Mouse (Mus musculus) hindbrain, embryonic 16.5 days (tissue): Measurements from ENCODE around the gene Slc16a2. TPM values are rescaled to one million over a fixed set of nuclear protein-coding genes. Genes with fewer than 3 reads are reported as not detected.

Source experiments
- ATAC-seq: fragments of 200-750 bp; cut with Nextera tagmentation; 2 replicates; pipeline ENCODE4 v1.8.0; 2017; ENCODE audit warnings: moderate TSS enrichment, moderate library complexity
- H3K27ac ChIP-seq: fragments of 300-500 bp; sonication (generic); 2 replicates; pipeline ENCODE4 v1.5.1; 2014; ENCODE audit warnings: low read depth, mild to moderate bottlenecking, control low read depth, low read length, moderate library complexity
- H3K27me3 ChIP-seq: fragments of 300-500 bp; sonication (generic); replicated peaks from 2 replicates; pipeline ENCODE4 v1.6.1; 2014; ENCODE audit warnings: low read length; ENCODE audit not compliant: control insufficient read depth, insufficient read depth
- H3K36me3 ChIP-seq: fragments of 300-500 bp; sonication (generic); 2 replicates; pipeline ENCODE4 v1.6.1; 2014; ENCODE audit warnings: mild to moderate bottlenecking, low read length, moderate library complexity, mixed read lengths; ENCODE audit not compliant: control insufficient read depth, insufficient read depth
- H3K4me1 ChIP-seq: fragments of 300-500 bp; sonication (generic); 2 replicates; pipeline ENCODE4 v1.6.1; 2014; ENCODE audit warnings: low read depth, low read length; ENCODE audit not compliant: control insufficient read depth, insufficient read depth
- H3K4me2 ChIP-seq: fragments of 300-500 bp; sonication (generic); 2 replicates; pipeline ENCODE4 v1.6.1; 2014; ENCODE audit warnings: mild to moderate bottlenecking, low read length, control low read depth, moderate library complexity
- H3K4me3 ChIP-seq: fragments of 300-500 bp; sonication (generic); 2 replicates; pipeline ENCODE4 v1.5.1; 2014; ENCODE audit warnings: mild to moderate bottlenecking, low read length, control low read depth, moderate library complexity
- H3K9ac ChIP-seq: fragments of 300-500 bp; sonication (generic); 2 replicates; pipeline ENCODE4 v1.6.1; 2014; ENCODE audit warnings: low read depth, mild to moderate bottlenecking, control low read depth, low read length, moderate library complexity
- H3K9me3 ChIP-seq: fragments of 300-500 bp; sonication (generic); 2 replicates; pipeline ENCODE4 v1.6.1; 2014; ENCODE audit warnings: mild to moderate bottlenecking, low read length, moderate library complexity; ENCODE audit not compliant: control insufficient read depth
- WGBS: fragments of 180-500 bp; shearing (Covaris S2); extraction: QIAGEN DNeasy Blood & Tissue Kit; methylation state at CpG from one replicate; pipeline ENCODE4 v1.1.7; 2014; 5-methylcytosine and 5-hydroxymethylcytosine counted together
- polyA plus RNA-seq: library from polyadenylated mRNA; unstranded; fragments of >200 nt; fragmentation: Nextera tagmentation; extraction: Ambion mirVana; gene quantifications from 2 replicates; pipeline ENCODE4 v1.2.1, GENCODE M21; 2015

Slc16a2 gene
- polyA plus RNA-seq, 1 experiment from 2014 or later = 23.4 TPM

DNA sequence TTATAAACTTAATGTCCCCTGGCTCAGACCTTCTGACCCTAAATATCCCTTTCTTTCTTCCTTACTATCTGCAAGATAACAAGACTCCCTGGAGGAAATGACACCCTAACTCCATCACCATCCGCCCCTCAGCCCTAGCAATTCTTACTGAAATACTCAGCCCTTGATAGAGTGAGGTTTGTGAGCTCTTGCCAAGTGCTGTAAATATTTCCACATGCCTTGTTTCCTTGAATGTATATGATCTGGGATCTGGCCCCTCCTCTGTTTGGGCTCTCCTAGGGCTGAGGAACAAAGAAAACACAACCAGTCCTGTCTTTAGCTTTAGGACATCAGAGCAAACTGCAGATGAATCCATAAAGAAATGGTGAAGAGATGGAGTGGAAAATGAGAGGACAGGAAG is 9.1 kb downstream of the Slc16a2 start:
- Histone ChIP-seq H3K4me3 (no peak overlapping the region), H3K9ac (no peak overlapping the region), H3K27me3 (peaks cover 24% of the 10 kb centered on the region), H3K4me1 (no peaks in the 10 kb centered on the region), H3K27ac (no peak overlapping the region), H3K9me3 (no peaks in the 10 kb centered on the region), H3K4me2 (no peak overlapping the region), H3K36me3 (no peaks in the 10 kb centered on the region)
- no peak for ATAC-seq
- WGBS = 93% methylated on average over 1 of the region's 1 CpGs

DNA sequence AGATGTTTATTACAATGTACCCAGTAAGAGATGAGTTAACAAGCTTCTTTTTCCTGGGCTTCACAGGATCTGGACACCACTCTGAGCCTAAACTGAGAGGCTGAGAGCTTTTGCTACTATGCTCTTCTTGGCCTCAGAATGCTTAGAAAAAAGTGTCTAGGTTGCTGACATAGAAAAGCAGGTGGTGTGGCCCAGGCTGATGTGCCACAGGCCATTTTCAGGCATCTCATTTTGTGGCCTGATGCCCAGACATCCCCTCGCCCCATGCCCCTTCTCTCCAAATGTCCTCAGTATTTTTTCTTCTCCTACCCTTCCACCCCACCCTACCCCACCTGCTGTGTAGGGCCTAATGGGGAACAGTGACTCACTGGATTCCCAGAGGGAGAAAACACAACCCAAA is 11.3 kb downstream of the Slc16a2 start:
- H3K4me1 ChIP-seq = no peaks in the 10 kb centered on the region
- peaks cover 25% of the 10 kb centered on the region for H3K27me3 ChIP-seq
- no peak overlapping the region for H3K4me3 ChIP-seq
- WGBS = 54% methylated on average over 1 of the region's 1 CpGs
- ATAC-seq = no peak
- no peak overlapping the region for H3K4me2 ChIP-seq
- H3K9ac ChIP-seq = no peak overlapping the region
- H3K27ac ChIP-seq = no peak overlapping the region
- H3K9me3 ChIP-seq = no peaks in the 10 kb centered on the region
- no peaks in the 10 kb centered on the region for H3K36me3 ChIP-seq

DNA sequence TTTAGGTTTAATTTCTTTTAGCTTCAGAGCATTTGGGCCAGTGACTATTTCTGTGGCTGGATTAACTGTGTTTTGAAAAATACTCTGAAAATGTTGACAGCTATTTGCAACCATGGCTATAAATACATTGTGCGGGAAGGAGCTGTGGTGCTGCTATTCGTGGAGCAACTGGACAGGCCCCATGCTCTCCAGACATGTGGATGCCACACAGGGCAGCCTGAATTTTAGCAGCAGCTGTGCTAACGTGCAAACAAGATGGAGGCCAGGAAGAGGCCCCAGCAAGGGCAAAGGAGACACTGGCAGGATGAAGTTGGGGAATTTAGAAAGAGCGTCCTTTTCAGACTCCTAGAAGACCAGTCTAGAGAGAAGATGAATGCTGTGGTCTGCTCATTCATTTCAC is 15.4 kb downstream of the Slc16a2 start:
- 66% methylated on average over 4 of the region's 4 CpGs for WGBS
- Histone ChIP-seq H3K27ac (no peak overlapping the region), H3K27me3 (peaks cover 20% of the 10 kb centered on the region), H3K9ac (no peak overlapping the region), H3K36me3 (no peaks in the 10 kb centered on the region), H3K4me3 (no peak overlapping the region), H3K4me1 (no peaks in the 10 kb centered on the region), H3K9me3 (no peaks in the 10 kb centered on the region), H3K4me2 (no peak overlapping the region)
- no peak for ATAC-seq

DNA sequence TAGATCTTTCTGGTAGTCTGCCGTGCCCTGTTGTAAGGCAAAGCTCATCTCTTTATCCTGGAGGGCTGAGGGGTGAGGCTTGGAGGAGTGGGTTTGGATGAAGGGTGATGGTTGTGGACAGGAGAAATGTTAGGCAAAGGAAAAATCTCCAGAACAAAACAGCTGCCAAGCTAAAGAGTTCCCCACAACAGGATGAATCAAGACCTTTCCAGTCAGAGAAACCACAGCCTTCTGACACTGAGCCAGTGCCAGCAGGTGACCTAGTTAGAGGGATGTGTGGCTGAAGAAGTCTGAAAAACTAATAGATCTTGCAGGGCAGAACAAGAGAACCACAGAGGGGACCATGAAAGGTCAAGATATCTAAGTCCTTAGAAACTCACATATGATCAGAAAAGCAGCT is 24.8 kb downstream of the Slc16a2 start:
- H3K27me3 ChIP-seq = peaks cover 18% of the 10 kb centered on the region
- WGBS = 100% methylated on average over 1 of the region's 1 CpGs

DNA sequence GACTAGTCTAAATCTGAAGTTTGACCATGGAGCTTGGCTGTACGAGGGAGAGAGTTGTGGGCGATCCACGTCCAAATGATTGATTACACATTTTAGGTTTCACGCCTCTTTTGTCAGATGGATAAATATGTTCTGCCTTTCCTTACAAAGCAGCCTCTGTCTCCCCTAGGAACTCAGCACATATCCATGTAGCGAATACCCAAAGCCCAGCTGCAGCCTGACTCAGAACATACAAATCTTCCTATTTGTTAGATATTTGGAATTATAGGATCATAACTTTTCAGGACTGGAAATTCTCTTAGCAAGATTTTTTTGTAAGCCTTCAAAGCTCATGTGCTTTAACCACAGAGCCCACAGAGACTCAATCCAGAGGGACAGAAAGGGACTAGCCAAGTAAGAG is 26.3 kb downstream of the Slc16a2 start:
- H3K4me1 ChIP-seq = no peaks in the 10 kb centered on the region
- no peak overlapping the region for H3K9ac ChIP-seq
- ATAC-seq = no peak
- no peak overlapping the region for H3K4me3 ChIP-seq
- H3K36me3 ChIP-seq = no peaks in the 10 kb centered on the region
- H3K27ac ChIP-seq = no peak overlapping the region
- H3K27me3 ChIP-seq = peaks cover 19% of the 10 kb centered on the region
- H3K4me2 ChIP-seq = no peak overlapping the region
- WGBS = 58% methylated on average over 5 of the region's 5 CpGs
- H3K9me3 ChIP-seq = no peaks in the 10 kb centered on the region

More for the DNA sequence above, 24.8 kb downstream of the Slc16a2 start:
- Histone ChIP-seq H3K9ac (no peak overlapping the region), H3K4me1 (no peaks in the 10 kb centered on the region), H3K4me3 (no peak overlapping the region), H3K9me3 (no peaks in the 10 kb centered on the region), H3K36me3 (no peaks in the 10 kb centered on the region), H3K27ac (no peak overlapping the region), H3K4me2 (no peak overlapping the region)
- no peak for ATAC-seq

DNA sequence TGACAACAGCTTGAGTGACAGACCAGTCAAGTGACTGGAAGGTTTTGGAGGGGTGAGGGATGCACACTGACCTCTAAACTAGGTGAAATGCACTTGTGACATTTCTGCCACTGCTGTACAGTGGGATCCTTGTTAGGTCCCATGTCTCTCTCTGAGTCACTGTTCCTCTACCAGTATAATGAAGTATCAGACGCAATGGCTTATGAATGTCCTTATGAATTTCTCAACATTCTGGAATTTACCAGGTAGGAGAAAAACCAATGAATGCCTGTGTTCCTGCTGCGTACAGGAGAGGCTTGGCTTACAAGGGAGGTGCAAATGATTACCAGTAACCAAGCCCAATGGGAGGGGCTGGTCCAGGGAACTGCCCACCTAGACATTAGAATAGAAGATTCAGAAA is 30.5 kb downstream of the Slc16a2 start:
- no peak for ATAC-seq
- WGBS = 98% methylated on average over 2 of the region's 2 CpGs
- no peaks in the 10 kb centered on the region for H3K4me1 ChIP-seq
- no peak overlapping the region for H3K4me2 ChIP-seq
- no peaks in the 10 kb centered on the region for H3K36me3 ChIP-seq
- H3K27me3 ChIP-seq = peaks cover 15% of the 10 kb centered on the region
- no peak overlapping the region for H3K27ac ChIP-seq
- no peaks in the 10 kb centered on the region for H3K9me3 ChIP-seq
- no peak overlapping the region for H3K9ac ChIP-seq
- H3K4me3 ChIP-seq = no peak overlapping the region

DNA sequence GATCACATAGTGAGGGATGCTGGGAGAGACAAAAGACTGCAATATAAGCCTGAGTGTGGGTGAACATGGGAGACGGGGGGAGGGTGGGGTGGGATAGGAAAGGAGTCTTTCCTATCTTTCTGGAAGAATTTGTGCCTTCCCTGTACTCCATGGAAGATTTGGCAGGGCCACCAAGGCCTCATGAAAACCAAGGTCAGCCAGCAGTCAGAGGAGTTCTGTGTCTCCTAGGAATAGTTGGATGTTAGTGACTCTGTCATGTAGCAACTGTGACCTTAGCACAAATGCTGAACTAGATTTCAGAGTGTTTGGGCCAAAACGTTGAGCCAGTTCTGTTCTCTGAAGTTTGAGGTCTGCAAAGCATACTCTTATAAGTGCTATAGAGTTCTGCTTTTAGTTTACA is 36.1 kb downstream of the Slc16a2 start:
- WGBS = 73% methylated on average over 2 of the region's 2 CpGs
- H3K27me3 ChIP-seq = peaks cover 15% of the 10 kb centered on the region

DNA sequence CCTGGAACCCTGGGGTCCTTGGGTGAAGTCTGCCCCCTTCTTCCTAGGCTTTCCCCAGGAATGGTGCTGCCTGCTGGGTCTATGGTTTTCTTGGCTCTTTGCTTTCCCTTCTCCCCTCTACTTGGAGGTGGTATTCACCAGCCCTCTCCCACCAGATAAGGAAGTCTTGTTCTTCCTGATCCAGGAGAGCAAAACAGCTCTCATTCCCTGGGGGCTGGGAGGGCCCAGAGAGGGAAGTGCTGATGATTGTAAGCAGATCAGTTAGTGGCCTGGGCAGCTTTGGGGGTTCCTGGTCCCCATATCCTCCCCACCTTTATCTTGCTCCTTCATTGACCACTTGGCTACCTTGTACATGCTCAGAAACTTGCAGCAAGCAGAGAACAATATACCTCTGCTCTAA is 45.4 kb downstream of the Slc16a2 start:
- ATAC-seq = no peak
- Histone ChIP-seq H3K4me1 (no peaks in the 10 kb centered on the region), H3K27me3 (peaks cover 10% of the 10 kb centered on the region)

More for the DNA sequence above, 36.1 kb downstream of the Slc16a2 start:
- Histone ChIP-seq H3K4me2 (no peak overlapping the region), H3K27ac (no peak overlapping the region), H3K9ac (no peak overlapping the region), H3K36me3 (no peaks in the 10 kb centered on the region), H3K9me3 (no peaks in the 10 kb centered on the region), H3K4me3 (no peak overlapping the region), H3K4me1 (no peaks in the 10 kb centered on the region)
- no peak for ATAC-seq

DNA sequence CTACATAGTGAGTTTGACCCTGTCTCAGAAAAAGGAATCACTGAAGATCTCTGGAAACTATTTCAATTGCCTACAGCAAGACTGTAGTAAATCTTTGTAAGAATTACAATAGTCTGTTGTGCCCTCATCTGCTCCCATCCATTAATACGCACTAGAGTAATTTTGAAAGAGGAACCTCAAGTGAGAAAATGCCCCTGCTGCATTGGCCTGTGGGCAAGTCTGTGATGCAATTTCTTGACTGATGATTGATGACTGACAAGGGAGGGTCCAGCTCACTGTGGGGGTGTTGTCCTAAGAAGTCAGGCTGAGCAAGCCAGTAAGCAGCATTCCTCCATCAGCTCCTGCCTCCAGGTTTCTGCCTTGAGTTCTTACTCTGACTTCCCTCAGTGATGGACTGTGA is 75.6 kb downstream of the Slc16a2 start:
- no peak overlapping the region for H3K4me3 ChIP-seq
- no peaks in the 10 kb centered on the region for H3K36me3 ChIP-seq
- ATAC-seq = no peak
- 85% methylated on average over 1 of the region's 1 CpGs for WGBS
- no peak overlapping the region for H3K9ac ChIP-seq
- no peak overlapping the region for H3K27ac ChIP-seq
- no peaks in the 10 kb centered on the region for H3K9me3 ChIP-seq
- peaks cover 9% of the 10 kb centered on the region for H3K27me3 ChIP-seq
- H3K4me2 ChIP-seq = no peak overlapping the region
- peaks cover 4% of the 10 kb centered on the region for H3K4me1 ChIP-seq

More for the DNA sequence above, 45.4 kb downstream of the Slc16a2 start:
- Histone ChIP-seq H3K36me3 (no peaks in the 10 kb centered on the region), H3K4me3 (no peak overlapping the region), H3K9me3 (no peaks in the 10 kb centered on the region), H3K4me2 (no peak overlapping the region), H3K9ac (no peak overlapping the region), H3K27ac (no peak overlapping the region)
